Mouse (Mus musculus) lung, postnatal 14 days (tissue): ENCODE measurements around the gene Hmgcs1.
"Not testable (repeated sequence)": the region's sequence is repeated elsewhere in the genome, so short reads cannot be mapped to it uniquely, and the experiment has no call there.

Source experiments
- DNase-seq: peaks from one replicate; pipeline ENCODE4 v3.0.0; 2021

Hmgcs1 gene

DNA sequence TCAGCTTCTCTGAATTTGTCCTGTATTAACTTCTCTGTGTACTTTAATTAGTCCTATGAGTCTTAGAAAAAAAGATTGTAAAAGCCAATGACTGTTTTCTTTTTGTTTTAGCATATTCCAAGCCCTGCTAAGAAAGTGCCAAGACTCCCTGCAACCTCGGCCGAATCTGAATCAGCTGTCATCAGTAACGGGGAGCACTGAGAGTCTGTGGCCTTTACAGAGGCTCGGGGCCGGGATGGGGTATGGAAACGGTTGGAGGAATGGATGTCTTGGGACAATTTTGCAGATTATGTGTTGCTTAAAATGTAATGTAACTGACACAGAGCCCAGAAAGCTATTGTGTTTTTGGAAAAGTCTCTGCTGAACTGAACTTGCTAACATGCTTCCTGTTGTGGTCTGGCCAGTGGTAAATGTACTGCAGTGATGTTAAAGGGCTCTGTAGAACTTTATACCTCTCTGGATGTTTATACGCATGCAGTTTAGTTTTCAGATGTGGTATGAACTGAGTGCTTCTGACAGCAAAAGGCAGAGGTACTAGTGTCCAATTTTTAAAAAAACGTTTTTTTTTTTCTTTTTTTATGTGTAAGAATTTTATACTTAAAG lies 16.2 kb downstream of the Hmgcs1 start:
- not testable (repeated sequence) for DNase-seq

- no peak for DNase-seq
Observed at GRCm38 (mm10) chr13:119706953-119707352, 16.8 kb downstream of the Hmgcs1 start.

DNA sequence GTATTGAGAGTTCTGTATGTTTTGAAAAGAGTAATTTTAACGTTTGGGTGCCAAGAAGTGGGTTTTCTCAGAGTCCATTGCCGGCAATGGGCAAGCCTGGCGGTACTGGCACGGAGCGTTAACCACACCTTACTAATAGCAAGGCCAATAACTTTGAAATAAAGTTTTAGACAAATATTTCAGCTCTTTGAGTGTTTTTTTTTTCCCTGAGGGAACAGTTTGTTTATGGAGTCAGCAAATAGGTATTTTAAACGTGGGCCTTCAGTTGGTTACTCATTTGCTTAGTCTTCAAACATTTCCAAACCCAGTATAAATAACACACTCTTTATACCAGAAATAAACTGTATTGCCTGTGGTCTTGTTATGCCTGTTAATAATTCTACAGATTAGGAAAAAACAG lies 17.7 kb downstream of the Hmgcs1 start:
- DNase-seq: no peak

DNA sequence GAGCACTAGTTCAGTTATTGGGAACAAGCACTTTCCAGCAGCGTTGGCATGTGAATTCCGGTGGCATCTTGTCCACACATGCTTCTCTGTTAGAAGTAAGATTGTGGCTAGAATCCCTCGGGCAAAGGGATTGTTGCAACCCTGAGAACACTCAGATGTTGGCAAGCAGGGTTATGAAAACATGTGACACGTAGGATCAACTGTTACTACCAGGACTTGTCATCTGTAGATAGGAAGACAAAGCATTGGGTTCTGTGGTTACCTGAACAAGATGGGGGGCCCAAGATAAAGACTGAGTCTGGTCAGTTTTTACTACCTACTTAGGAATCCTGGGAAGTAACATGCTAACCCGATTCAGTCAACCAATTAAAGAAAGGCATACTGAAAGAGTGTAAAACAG lies 18.8 kb downstream of the Hmgcs1 start:
- DNase-seq: no peak

GRCm38 (mm10) chr13:119709388-119710267 lies 19.4 kb downstream of the Hmgcs1 start:
- no peak for DNase-seq

GRCm38 (mm10) chr13:119710268-119710610 lies 20.1 kb downstream of the Hmgcs1 start:
- DNase-seq: no peak

DNA sequence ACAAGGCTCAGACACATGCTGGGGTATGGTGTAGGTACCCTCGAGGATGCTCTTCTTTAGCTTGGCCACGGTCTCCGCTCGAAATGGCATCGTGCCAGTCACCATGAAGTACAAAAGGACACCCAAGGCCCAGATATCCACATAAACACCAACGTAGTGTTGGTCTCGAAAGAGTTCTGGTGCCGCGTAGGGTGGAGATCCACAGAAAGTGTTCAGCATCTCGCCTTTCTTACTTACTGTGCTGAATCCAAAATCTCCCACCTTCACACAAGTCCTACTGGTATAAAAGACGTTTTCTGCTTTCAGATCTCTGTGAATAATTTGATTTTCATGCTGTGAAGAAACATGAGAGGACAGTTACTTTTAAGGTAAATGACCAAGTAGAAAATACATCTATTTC lies 22.3 kb downstream of the Hmgcs1 start:
- no peak for DNase-seq

DNA sequence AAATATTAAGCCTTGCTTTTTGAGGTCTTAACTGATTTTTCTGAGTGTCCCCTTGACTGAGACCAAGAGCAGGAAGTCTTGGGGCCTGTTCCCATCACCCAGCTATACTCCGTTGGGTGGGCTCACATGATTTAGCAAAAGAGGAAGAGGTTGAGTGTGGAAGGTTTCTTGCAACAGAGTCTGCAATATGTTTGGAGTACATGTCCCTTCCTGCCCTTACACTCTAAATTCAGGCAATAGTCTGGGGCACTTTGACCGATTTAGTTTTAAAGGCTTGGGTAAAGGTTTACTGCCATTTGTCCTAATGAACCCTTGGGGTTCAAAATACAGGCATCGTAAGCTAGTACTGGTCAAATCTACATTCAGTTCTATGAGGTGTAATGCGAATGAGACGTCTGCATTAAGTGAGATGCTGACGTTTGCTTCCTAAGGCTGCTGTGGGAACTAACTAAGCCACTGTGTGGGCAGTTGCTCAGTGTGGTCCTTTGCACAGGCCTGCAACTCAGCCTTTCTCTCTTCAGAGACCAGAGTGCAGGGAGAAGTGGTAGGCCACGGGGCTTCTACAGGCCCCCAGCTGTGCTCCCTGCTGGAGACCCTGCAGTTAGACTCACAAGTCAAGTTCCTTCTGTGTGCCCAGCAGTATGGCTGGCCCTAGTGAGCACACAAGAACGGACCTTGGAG lies 23.1 kb downstream of the Hmgcs1 start:
- no peak for DNase-seq

DNA sequence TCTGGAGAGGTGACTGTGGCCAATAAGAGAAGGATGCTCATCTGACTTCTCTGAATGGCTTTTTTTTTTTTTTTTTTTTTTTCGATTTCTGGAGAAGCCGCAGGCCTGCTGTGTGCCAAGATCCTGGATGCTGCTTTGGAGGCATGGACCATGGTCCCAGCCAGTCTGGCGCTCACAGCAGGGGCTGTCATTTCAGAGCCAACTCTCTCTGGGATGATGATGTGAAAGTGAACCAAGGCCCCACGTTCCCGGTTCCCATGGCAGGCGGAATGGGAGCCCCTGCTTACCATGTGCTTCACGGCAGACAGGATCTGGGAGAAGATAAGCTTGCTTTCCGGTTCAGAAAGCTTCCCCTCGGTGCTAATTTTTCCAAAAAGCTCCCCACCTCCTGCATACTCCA lies 23.6 kb downstream of the Hmgcs1 start:
- no peak for DNase-seq

GRCm38 (mm10) chr13:119716105-119716504 lies 25.9 kb downstream of the Hmgcs1 start:
- no peak for DNase-seq

- DNase-seq: no peak
Observed at GRCm38 (mm10) chr13:119722447-119722846, 32.3 kb downstream of the Hmgcs1 start.

- no peak for DNase-seq
Observed at GRCm38 (mm10) chr13:119723368-119723767, 33.2 kb downstream of the Hmgcs1 start.

DNA sequence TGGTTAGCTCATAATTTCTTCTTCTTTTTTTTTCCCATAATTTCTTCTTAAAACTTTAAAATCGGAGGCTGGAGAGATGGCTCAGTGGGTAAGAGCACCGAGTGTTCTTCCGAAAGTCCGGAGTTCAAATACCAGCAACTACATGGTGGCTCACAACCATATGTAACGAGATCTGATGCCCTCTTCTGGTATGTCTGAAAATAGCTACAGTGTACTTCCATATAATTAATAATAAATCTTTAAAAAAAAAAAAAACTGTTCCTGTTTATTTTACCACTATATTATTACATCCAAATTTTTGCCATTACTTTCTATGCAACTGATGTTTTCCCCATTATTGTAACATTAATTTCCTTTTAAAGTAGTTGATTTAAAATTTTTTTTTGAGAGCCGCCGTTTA lies 34.4 kb downstream of the Hmgcs1 start:
- no peak for DNase-seq

DNA sequence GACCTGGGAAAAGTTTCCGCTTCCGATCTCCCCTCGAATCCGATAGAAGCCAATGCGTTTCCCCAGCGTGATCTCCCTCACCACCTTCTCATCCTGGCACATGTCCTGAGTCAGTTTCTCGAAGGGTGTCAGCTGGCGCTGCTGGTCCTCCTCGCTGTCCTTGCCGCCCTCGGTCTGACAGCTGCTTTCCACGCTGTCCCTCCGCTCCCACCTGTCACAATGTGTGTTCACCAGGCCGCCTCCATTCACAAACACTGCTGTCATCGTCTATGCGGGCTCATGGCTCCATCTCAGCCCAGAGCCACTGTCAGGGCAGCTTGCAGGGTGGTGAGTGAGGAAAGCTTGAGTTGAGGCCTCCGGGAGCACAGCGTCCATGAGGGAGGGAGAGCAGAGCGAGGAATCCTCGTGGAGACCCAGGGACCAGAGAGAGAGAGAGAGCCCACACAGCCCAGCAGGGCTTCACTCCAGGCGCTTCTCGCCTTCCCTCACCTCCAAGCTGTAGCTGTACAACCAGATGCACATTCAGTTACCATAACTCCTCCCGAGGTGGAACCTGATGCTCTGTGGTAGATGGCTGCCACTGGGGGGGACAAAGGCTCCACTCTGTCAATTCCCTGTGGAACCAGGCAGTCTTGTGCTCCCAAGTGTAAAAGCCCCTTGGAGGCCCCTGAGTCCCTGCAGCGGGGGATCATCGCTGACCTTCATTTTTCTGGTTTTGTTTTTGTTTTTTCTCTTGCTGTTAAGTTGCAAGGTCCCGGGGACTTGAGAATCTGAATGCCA lies 37.6 kb downstream of the Hmgcs1 start:
- DNase-seq: no peak

GRCm38 (mm10) chr13:119729406-119729805 lies 39.2 kb downstream of the Hmgcs1 start:
- DNase-seq: no peak

DNA sequence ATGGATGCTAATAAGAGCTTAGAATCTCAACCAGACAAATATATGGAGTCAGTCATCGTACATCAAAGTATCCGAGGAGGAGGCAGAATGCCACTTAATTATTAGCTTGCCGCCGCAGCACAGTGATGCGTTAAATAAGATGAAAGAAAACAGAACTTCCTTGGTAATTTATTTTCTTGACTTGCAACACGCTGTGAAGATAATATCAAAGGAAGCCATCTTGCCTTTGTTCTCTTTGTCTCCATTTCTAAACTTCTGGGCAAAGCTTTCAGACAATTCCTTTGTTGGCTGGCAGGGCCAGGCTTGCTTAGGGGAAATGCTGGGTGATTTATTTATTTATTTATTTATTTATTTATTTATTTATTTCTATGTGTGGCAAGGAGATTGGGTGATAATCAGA lies 41.3 kb downstream of the Hmgcs1 start:
- no peak for DNase-seq

DNA sequence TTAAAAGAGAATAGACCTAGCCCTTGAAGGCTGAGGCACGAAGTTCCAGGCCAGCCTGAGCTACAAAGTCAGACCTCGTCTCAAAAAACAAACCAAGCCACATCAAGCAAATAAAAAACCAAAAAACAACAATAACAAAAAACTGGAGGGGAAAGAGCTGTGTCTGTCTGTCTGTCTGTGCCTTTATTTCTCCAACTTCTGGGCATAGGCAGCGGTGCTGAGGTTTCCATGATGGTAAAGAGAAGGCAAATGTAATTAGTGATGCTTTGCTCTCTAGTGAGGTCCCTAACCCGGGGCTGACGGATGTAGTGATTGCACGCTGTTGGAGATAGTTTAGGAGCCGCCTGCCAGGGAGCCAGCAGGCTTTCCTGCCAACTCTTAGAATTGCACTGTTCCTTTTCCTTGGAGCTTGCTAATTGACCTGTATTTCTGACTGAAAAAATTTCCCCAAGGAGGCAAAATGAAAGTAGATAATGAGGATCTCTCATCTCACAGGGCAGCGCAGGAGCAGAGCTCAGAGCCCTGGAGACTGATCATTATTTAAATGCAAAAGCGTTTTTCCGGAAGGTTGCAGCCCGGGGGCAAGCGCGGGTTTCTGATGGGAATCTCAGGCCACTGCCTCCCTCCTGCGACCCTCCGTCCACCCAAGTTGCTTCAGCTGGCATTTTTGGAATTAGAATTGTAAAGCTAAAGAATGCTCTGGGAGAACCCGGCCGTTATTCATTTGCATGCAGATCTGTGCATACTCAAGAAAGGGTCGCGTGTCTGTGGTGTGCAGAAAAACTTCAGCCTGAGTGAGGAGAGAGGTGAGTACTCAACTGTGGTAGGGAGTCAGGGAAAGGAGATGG lies 51.4 kb downstream of the Hmgcs1 start:
- DNase-seq: no peak

- DNase-seq: no peak
Observed at GRCm38 (mm10) chr13:119742711-119743415, 52.7 kb downstream of the Hmgcs1 start.

GRCm38 (mm10) chr13:119743470-119743869 lies 53.3 kb downstream of the Hmgcs1 start:
- no peak for DNase-seq

GRCm38 (mm10) chr13:119746930-119747329 lies 56.8 kb downstream of the Hmgcs1 start:
- DNase-seq: no peak

- no peak for DNase-seq
Observed at GRCm38 (mm10) chr13:119753859-119754634, 63.9 kb downstream of the Hmgcs1 start.
